Mouse (Mus musculus) adipocyte (in vitro differentiated cells): ENCODE measurements around the gene Sh3glb2.
A peak's percentile ranks its signal among the peaks of the same experiment; 100 is the strongest.

Experiments used
- DNase-seq: peaks from one replicate; pipeline ENCODE4 v3.0.0-alpha.2; 2016; ENCODE audit warnings: low spot score

Sh3glb2 gene

DNA sequence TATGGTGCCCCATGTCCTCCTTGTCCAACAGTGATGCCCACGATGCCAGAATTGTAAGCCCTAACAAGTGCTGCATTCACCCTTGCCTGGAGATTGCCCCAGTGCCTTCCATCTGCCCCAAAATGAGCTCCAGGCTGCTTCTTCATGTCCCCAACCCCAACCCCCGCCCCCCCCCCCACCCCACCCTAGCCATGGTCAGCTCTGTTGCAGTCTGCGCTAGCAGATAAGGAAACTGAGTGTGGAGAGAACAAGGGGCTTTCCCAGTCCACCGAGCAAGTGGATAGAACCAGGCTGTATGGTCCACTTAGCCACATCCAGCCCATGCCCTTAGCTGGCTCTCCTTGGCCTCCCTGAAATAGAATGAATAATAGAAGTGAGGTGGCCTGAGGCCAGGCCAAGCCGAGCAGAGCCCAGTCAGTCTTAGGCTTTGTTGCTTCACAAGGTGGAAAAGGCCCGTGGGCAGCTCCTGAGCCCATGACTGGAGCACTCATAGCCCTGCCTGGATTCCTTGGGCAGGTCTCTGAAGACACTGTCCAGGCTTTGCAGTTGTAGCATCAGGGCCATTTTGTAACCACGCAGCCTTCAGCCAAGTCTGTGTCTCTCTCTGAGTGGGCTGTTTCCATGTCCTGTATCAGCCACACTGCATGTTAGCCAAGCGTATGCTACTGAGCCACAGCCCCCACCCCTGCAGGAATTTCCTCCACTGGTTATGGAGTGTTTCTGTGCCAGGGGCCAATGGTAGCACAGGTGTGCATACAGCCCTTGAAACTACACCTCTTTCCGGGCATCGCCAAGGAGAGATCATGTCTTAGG is 21.6 kb upstream of the Sh3glb2 start:
- DNase-seq, result peak; percentile 64

GRCm38 (mm10) chr2:30379307-30379706 is 20.2 kb upstream of the Sh3glb2 start:
- DNase-seq, result peak; percentile 94

DNA sequence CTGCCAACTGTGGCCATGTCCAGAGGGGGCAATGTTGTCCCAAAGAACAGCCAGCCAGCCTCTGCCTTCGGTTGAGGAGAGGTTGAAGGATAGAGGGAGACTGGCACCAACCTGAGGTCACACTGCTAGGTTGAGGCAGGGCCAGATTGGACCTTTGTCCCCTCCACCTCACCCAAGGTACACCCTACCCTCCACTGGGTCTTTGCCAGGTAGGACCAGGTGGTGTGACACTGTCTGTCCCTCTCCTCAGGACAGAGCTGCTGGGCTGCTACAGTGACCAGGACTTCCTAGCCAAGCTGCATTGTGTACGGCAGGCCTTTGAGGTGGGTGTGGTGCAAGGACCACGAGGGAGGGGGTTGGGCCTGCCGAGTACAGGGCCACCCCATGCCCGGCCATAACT is 18.6 kb upstream of the Sh3glb2 start:
- DNase-seq, result no peak

GRCm38 (mm10) chr2:30375893-30376292 is 16.8 kb upstream of the Sh3glb2 start:
- no peak for DNase-seq

DNA sequence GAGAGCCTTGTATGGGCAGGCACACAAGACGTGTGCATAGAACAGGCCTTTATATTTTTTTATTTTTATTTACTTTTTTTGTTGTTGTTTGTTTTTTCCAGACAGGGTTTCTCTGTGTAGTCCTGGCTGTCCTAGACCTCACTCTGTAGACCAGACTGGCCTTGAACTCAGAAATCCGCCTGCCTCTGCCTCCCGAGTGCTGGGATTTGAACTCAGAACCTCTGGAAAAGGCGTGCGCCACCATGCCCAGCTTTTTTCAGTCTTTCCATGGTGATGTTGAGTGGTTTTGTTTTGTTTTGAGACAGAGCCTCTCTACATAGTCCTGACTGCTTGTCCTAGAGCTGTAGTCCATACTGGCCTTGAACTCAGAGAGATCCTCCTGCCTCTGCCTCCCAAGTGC is 13.6 kb upstream of the Sh3glb2 start:
- no peak for DNase-seq

GRCm38 (mm10) chr2:30371544-30371943 is 12.4 kb upstream of the Sh3glb2 start:
- DNase-seq, result no peak

DNA sequence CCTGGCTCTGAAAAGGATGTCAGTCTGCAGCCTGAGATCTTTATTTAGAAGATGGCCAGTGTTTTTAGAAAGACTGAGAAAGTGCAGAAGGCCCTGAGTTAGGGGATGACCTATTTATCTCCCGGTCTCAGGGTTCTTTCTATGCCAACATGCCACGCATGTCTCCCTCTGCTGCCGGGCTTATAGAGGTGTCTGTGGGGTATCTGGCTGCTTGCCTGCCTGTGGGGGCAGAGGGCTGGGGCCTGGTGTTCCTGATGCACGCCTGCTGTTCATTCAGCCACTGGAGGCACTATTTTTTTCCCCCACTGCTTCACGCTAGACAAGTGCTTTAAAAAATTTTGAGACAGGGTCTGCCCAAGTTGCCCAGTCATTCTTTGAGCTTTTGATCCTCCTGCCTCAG is 7.1 kb upstream of the Sh3glb2 start:
- no peak for DNase-seq

DNA sequence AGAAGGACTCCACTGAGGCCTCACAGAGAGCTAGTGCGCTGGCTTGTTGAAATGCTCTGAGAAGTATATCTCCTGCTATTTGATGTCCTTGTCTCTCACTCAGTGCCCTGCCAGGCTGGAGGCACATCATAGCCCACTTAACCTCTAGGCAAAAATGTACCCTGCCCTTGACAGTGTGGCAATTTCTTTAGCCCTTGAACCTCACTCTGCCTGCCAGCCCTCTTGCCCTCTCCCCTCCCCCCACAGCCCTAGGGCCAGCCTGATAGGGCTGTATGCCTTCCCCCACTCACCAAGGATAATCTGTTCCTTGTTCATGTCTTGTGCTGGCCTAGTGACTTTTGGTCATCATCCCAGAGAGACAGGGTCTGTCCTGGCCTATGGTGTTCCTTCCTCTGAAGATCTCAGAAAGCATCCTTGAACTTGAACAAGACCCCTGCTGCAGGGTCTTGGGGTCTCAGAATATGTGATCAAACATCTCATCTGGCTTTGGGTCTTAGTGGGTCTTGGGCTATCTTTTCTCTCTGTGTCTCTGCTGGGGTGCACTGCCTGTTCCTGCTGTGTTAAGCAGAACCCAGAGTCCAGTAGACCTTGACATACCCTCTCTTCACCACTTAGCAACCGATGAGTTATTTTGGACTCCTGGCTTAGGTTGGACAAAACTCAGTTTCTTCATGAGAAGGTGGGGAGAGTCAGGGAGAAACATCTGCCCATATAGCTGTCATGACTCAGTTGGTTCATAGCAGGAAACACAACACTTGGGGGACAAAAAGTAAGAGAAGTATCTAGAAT is 6.3 kb upstream of the Sh3glb2 start:
- no peak for DNase-seq

GRCm38 (mm10) chr2:30363773-30364650 is 4.9 kb upstream of the Sh3glb2 start, which contains the start of gene Miga2:
Miga2 (plus strand) TSS chr2:30364233.
- DNase-seq, result peak; percentile 99

GRCm38 (mm10) chr2:30362865-30363264 is 3.7 kb upstream of the Sh3glb2 start:
- no peak for DNase-seq

GRCm38 (mm10) chr2:30360626-30361025 is 1.5 kb upstream of the Sh3glb2 start:
- DNase-seq, result no peak

DNA sequence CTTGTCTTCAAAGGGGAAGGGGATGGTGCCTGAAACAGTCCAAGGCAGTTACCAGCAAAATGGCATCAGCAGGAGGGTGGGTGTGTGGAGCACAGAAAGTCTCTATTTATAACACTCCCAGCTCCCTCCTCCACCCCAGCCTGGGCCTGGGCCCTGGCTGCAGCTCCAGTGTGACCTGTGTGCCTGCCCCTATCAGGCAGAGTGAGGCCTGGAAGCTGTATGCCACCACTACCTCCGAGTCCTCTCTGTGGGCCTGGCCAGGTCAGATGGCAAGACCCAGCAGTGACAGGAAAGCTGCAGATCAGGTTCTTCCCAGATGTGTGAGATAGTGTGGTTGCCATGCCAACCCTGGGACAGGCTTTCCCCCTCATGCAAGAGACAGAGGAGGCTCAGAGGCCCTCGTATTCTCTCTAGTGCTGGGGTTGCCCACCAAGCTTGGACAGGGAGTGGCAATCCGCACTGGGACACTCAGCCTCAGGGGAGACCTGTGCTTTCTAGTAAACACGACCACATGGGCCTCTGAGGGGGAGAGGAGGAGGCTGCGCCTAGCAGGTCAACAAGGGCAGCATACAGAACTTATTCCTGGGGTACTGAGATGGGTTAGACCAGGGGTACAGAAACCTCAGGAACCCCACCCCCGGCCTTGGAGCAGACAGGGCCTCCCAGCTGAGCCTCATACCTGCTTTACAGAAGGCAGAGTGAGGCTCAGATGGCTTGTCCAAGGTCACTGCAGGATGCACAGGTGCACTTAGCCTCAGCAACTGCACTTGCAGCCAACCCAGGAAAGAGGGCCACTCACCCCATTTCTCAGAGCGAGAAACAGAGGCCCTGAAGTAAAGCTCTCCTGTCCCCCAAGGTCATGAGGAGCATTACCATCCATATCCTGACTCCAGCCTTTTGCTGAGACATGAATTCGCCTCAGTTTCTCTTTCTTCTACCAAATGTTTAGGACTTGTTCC is 1.3 kb downstream of the Sh3glb2 start:
- DNase-seq, result no peak

GRCm38 (mm10) chr2:30356906-30357305 is 2.2 kb downstream of the Sh3glb2 start:
- no peak for DNase-seq

DNA sequence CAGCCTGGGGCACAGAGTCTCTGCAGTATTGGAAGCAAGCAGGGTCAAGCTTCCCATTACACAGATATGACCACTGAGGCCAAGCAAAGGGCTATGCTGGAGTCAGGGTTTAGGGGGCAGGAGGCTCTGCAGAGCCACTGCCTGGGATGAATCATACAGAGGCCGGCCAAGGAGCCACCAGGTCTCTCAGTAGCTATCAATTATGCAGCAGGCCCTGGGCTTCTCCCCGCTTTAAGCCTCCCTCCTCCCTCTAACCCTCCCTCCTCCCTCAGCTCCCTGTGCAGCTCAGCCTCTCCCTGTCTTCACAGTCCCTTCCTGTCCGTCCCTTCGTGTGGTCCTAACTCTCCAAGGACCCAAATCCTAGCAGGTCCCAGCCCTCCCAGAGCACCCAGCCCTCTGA is 2.9 kb downstream of the Sh3glb2 start:
- DNase-seq, result no peak

DNA sequence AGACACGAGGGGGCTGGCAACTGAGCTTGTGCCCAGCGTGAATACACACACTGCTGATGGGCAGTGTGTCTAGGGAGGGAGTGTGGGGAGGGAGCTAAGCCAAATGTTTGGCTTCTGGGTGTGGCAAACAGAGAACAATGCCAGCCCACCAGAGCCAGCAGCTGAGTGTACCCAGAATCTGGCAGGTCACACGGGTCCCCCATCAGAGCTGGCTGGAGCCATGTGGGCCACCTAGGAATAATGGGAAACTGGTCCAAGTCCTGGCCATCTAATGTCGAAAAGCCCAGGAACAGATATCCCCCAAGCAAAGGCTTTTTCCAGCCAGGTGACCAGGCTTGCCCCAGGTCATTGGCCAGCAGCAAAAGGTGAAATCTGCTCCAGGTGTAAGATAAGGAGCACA is 3.3 kb downstream of the Sh3glb2 start:
- DNase-seq, result no peak

DNA sequence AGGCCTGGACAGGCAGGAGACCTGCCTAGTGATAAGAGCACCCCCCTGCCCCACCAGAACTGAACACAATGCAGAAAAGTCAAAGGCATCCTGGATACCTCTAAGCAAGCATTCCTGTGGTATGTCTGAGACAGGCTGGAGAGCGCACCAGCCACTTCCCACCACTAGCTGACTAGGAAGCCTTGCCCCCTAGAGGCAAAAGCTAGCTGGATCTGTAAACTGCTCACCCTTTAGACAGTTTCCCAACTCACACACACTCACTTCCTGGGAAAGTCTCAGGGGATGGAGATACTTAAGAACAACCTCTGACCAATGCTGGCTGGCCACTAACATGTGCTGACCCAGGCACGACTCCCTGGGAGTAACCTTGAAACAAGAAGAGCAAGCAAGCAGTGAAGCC is 8.0 kb downstream of the Sh3glb2 start:
- peak; percentile 90 for DNase-seq

DNA sequence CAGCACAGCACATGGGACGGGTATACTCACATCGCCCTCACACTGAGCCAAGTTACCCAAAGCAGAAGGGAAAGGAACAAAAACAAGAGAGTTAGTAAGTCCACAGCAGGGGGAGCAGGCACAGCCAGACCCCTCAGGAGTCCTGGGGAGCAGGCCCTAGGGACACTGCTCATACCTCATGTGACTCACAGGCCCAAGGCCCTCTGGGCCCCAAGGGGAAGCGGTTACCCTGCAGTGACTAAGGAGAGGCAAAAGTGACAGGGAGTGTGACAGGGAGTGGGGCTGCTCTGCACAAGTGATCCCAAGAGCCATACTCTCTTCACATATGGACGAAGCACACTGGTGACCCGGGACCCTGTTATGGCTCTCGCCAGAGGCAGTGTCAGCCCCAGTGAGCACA is 9.9 kb downstream of the Sh3glb2 start:
- DNase-seq, result no peak

GRCm38 (mm10) chr2:30345971-30346676 is 13.0 kb downstream of the Sh3glb2 start:
- DNase-seq, result no peak

- DNase-seq, result no peak
Observed at GRCm38 (mm10) chr2:30343601-30344137, 15.5 kb downstream of the Sh3glb2 start.

DNA sequence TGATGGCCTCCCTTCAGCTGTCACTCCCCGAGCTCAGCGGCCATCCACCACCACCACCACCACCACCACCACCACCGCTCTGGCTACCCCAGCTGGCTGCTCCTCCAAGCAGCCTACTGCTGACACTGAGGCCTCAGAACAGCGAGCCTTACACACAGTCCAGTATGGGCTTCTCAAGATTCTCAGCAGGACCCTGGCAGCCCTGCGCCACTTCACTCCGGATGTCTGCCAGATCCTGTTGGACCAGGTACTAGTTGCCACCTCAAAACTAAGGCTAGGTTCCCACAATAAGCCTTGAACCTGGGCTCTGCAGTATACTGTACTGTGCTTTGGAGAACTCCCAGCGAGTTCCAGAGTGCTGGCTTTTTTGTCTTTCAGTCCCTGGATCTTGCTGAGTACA is 16.6 kb downstream of the Sh3glb2 start:
- no peak for DNase-seq
